Mouse (Mus musculus): ENCODE data around the gene Capn7.

Gene Capn7

DNA sequence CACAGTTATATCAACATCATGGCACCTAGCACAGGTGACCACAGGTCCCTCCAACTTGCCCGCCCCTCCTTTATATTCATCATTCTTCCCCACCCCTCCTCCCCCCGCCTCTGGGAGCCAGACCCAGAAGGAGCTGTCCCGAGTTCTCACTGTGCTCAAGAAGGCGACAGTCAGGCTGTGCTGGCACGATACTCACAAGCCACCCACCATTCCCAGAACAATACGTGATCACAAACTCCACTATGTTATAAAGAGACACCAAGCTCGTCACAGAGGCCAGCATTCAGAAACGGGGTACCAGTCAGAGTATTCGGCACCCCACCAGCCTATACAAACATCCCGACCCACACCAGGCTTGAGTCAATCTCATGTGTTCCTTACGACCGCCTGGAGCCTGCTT is 60.9 kb downstream of the Capn7 start:
- no peak for DNase-seq

DNA sequence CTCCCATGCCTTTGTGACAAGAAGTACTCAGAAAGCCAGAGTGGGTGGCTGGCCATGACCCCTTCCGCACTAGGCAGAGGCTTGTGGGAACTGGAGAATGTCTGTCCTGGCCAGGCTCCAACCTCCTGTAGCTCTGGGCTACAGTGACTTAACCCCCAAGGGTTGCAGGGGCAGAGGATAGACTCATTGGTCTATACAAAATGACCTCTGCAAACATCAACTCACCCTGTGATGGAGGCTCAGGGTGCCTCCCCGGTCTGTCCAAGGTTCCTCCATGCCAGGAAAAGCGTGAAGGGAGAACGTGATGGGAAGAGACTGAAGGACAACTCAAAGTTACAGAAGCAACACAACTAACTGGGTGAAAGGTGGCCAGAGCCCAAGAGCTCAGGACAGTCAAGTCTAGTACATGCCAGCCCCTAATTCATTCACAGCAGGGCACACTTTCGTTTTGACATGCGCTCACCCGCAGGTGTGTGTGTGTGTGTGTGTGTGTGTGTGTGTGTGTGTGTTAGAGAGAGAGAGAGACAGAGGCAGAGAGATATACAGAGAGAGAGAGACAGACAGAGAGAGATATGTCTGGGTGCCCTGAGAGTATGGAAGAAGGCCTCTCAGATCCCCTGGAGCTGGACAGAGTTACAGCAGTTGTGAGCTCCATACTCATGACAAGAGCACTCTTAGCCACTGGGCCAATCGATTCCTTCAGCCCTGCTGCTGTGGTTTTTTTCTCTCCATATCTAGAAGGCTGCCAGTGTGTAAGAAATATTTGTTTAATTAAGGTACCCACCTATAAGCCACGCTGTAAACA is 61.6 kb downstream of the Capn7 start:
- DNase-seq: no peak

DNA sequence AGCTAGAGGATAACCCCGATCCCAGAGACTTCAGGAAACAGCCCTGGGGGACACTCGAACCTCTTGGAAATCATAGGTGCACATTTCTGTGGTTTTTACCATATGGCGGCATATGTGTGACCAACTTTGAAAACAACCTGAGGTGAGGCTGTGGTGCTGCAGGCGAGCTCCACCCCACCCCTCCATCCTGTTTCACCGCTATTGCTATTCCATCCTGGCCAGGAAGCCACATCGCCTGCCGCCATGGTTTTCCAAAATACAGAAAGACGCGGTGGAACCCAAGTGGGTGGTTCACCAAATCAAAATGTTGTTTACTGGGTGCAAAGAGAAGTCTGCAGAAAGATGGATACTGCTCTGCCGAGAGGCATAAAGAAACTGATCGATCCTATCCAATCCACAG is 62.4 kb downstream of the Capn7 start:
- no peak for DNase-seq

DNA sequence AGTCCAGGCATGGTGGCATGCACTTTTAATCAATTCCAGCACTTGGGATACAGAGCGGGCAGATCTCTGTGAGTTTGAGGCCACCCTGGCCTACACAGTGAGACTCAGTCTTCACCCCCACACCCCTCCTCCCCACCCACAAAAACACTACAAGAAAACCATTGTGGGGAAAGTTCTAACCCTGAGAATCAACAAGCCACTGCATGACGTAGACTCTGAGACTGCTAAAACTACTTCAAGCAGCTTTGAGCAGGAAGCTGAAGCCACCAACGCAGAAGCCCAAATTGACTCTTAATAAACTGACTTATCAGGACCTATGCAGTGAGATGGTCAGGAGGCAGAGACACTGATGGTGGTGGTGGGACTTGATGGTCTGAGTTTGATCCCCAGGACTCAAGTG is 62.8 kb downstream of the Capn7 start:
- DNase-seq: peak in 1 of 2 experiments; percentile 42

DNA sequence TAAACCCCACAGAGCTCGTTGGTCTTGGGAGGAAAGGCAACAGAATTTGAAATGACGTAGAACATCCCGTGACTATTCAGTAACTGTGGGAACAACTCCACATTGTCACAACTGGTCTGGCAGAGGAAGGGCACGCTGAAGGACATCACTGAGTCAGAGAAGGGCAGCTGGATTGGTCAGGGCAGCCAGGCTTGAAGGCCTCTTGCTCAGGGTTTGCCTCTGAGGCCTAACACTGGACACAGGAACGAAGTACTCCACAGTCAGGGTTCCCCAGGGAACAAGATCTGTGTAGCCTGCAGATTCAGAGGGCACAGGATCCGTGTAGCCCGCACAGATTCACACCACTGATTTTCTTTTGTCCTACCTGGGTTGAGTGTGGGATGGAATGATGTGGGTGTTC is 63.8 kb downstream of the Capn7 start:
- no peak for DNase-seq

DNA sequence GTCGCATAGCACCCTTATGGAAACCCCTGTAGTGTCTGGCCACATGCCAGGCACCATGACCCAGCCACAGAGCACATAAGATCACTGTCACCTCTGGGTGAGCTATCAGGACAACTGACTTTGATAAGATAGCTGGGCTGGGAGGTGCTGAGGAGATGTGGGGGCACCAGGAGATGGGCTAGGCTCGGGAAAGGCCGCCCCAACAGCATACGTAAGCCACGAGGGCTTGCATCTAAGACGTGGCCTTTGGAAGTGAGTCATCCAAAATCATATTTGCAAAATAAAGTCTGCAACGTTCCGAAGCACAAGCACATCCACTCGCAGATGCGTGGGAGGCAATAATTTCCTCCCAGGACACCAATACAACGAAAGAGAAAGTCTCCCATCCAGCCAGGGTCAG is 64.5 kb downstream of the Capn7 start:
- no peak for DNase-seq

DNA sequence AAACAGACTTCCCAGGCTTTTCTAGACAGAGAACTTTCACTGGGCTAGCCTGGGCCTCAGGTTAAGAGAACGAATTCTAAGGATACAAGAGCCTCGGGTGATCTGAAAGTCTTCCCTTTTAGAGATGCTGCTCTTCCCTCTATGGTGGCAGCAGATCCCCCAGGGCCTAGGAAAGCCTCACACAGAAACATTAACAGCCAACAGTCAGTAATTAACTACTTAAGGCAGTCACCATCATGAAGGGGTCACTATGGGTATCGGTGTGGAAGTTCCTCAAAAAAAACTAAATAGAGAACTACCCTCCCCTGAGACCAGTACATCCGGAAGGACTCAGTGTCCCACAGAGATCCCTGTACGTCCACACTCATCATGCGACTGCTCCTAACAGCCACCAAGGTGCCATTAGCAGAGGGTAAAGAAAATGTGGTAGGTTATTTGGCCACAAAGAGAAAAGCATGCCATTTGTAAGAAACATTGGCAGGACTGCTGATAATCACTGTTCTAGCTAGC is 65.5 kb downstream of the Capn7 start:
- DNase-seq: no peak

DNA sequence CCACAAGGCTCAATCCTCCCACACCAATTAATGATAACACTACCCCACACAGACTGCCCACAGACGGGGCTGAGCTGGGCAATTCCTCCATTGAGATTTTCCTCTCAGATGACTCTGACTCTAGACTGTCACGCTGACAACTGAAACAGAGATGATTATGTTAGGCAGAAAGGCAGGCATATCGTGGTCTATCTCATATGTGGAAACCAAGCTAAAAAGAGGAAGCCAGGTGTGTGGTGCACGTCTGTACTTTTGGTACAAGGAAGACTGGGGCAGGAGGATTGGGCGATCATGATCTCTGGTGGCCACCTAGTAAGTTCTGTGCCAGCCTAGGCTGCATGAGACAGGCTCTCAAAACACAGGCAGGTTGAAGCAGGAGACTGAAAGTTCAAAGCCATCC is 66.3 kb downstream of the Capn7 start:
- no peak for DNase-seq

DNA sequence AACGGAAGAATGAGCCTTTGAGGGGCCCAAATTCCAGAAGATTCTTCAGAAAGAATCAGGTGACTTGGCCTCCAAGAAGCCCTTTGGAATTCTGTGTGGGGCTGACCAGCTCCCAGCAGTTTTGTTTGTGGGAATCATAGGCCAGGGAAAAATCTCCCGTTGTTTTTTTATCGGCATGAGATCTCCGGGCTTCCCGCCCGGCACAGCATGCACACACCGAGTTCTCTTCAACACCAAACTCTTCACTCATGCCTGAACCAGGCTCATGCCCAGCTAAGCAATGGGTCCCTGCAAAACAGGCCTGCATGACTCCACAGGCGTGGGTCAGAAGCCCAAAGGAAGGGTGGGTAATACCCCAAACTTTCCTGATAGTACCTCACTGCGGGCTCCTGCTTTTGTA is 67.1 kb downstream of the Capn7 start:
- no peak for DNase-seq

DNA sequence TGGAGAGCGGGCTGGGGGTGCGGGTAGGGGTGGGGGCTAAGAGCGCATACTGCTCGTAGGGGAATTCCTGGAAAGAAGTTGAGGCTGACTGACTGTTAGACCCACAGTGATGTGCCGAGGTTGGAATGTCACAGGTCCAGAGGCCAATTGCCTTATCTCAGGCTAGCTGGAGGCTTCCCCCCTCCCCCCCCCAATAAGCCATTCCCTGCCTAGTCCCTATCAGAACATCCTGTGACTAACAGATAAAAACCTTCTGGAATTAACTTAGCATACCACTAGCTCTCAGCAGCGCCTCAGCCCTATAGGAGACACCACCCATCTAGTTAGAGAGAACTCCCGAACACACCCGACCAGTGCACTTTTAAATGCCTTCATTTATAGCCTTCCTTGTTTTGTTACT is 67.6 kb downstream of the Capn7 start:
- no peak for DNase-seq

DNA sequence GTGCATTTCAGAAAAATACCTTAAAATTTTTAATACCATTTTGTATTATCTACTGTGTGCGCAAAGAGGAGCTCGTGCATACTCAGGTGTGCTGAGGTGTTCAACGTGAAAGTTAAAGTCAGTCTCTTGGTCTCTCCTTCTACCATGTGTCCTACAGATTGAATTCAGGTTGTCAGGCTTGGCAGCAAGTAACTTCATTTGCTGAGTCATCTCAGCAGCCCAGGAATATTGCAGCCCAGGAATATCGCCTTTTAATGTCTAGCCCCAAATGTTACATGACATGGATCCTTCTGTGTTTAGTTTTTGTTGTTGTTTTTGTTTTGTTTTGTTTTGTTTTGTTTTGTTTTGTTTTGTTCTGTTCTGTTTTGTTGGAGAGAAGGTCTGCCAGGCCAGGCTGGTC is 68.2 kb downstream of the Capn7 start:
- DNase-seq: no peak

DNA sequence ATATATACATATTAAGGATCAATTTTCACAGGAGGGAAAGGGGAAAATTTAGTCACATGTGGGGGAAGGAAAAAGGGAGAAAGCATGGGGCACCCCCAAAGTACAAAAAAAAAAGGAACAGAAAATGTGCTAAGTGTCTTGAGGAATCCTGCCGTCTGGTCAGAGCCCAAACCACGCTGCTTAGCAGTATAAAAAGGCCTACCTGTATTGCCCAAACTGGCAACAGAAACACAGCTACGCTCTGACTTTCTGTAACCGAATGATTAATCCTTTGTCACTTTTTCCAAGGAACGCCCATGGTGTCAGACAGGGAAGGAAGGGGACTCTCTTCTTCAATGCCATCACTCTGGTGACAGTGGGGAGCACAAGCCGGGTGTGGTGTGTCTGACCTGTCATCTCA is 69.2 kb downstream of the Capn7 start:
- DNase-seq: no peak

DNA sequence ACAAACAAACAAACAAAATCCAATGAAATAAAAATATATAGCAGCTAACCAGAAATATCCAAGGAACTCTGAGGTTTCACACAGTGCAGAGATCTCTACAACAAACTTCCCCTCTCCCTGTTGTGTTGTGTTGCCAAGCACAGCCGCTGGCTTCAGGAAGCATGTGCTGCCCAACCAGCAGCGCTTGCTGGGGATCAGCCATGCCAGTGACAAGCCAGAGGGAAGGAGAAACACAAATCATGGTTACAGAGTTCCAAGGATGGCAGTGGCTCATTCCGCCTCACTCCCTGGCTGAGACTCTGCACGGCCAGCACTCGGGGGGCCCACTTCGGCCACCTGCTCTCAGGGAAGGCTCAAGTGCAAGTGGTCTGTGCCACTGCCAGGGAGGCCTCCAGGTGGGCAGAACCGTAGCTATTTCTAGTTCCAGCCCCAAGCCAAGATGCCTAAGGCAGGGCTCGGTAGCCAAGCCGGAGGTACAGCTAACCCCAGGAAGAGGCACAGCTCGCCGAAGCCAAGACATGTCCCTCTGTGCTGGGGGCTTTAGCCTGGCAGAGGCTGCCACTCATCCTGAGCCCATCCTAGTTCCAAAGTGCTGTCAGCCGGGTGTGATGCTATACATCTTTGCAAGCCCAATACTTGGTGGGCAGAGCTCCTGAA is 69.8 kb downstream of the Capn7 start:
- DNase-seq: no peak

DNA sequence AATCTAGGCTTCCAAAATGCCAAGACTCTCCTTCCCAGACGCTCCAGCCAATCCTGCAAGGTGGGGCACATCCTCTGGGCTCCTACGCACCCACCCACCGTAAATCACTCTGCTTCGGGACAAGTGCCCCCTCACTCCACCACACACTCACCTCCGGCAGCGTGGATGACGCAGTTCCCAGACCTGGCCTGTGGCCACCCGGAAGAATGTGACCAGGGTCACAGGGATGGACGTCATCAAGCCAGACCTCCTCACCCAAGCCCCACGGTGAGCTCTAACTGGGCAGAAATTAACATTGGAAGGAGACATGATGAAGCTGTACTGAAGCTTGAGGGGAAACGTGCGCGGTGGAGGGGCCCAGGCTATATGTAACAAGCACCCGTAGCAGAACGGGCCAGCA is 70.8 kb downstream of the Capn7 start:
- no peak for DNase-seq

DNA sequence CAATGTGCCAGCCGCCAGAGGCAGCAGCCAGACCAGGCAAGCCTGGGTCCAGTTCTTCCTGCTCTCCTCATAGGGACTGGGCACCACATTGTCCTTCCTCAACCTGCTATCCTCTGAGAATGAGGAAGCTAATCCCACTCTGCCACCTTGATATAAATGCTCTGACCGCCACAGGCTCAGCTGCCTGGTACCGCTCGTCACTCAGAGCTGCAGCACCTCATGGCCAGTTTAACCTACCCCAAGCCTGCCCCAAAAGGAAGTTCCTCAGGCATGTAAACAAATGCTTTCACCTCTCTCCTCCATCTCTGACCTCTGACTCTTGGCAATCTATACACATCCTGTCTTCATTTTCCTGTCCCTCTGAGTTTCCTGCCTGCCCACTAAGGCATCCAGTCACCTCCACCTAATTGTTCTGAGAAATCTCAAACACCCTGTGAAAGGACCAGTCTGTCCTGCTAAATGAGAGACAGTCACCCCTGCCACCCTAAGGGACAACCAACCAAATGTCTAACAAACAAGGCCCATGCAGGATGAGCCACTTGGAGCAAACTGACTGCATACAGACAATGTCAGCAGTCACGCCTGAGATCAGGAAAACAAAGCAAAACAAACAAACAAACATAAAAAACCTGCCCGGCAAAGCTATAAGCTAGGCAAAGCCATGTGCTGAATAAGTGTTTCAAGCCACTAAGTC is 71.6 kb downstream of the Capn7 start:
- DNase-seq: no peak

DNA sequence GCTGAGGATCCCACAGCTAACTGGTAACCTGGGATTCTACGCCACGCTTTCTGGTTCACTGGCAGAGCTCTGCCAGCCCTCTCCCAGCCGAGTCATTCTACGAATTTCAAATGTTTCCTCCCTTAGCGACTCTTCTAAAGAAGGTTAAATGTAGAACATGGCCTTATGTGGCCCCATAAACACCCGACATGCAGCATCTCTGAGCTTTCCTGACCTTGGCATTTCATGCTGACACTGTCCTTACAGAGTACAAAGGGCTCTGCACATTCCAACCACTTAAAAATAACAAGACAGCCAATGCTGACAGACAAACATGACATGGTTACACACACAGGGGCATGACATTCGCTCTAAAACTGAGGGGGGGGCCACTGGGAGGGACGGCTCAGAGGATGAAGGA is 72.2 kb downstream of the Capn7 start:
- no peak for DNase-seq

DNA sequence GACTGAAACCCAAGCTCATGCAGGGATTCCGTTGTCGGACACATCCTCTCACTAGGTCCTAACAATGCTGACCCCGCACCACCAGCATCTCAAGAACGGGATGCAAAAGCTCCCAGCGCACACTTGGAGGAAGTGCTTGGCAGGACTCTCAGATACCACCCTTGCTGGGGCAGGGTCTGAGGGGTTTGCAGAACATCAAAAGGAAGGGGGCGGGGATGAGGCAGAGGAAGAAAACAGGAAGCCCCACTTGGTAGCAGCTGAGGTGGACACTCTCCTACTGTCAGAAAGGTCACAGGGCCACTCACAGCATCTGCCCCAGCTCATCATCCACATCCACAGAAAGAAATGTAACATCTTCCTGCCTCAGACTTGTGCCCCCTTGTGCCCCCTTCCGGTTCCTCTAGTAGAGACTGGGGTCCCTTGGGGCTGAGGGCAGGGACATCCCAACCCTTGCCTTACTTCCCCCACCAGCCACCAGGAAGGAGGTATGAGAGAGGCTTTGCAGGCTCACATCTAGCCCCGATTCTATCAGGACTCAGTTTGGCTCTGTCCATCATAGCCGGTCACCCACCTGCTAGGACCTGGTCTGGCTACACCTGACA is 73.8 kb downstream of the Capn7 start:
- no peak for DNase-seq

DNA sequence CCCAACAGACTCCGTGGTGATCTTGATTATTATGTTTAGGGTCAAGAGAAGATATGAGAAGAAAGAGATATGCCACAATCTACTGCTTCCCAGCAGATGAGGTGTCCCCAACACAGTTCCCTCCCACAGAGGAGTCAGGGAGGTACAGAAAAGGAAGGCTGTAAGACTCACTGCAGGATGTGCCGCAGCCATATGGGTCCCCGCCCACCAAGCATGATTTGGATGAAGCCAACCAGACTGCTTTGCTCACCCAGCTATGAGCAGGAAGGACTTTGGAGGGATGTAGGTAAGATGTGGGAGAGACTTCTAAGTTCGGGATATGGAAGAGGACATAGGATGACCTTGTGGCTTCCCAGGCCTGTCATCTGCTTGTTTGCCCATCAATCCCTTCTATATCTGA is 74.3 kb downstream of the Capn7 start:
- no peak for DNase-seq

DNA sequence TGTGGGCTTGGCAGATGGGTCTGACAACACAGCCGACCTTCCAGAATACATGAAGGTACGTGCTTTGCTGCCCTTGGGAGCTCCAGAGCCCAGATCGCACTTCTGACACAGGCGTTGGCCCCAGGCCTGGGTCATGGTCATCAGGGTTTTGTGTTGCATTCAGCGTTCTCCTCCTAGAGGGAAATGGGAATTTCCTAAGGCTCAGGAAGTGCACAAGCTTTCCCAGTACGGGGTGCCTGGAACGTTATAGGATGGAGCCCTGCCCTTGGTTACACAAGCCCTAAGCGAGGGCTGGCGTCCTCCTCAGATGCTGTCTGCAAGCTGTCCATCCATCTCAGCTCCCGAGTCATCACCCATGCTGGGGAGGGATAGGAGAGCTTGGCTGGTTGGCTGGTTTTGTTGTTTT is 76.2 kb downstream of the Capn7 start:
- DNase-seq: no peak

DNA sequence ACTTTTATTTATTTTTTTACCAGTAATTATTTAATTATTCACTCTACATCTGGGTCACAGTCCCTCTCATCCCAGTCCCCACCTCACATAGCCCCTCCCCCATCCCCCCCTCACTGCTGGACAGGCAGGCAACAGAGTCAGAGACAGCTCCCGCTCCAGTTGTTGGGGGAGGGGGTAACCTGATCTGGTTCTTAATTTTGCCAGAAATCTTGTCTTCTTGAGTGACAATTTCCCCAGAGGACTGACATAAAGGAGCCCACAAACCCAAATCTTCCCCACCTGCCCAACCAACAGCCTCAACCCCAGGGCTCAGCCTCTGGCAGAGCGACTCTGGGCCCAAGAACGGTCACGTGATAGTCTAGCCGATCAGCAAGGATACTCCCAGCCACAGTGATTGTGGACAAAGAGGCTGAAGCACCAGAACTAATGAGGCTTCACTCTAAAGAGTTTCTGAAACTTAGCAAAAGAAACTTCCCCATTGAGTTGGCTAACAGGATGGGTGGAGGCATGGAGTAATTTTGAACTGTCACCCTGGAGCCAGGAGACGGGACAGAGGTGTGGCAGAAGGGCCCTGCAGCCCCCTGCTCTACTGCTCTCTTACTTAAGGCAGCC is 77.1 kb downstream of the Capn7 start:
- DNase-seq: no peak

DNA sequence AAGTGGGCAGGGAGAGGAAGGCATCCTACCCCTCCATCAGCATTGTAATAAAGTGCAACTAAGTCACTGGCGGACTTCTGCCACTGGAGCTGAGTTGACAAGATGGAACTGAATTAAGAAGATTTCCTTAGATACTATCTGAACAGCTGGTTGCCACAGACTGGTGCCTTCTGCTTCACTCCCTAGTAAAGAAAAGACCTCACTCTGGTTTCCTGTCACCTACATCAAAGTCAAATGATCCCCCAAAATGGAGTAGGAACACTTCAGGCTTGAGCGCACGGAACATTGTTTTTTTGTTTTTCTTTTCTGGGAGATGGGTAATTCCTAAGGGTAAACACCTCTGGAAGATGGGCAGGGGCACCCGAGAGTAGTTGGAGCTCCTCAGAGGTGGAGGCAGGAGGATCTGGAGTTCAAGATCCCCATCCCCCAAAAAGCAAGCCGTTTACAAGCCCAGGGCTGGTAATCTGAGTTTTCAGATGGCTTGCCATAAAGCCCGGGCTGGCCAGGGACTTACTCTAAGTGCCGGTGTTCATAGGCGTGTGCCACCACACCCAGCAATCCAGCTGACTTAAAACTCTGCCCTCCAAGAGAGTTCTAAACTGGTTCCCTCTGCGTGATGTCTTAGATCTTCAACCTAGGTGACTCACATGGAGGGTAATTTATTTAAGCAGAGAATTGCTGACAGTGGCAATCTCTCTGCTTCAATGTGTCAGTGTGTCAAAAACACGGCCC is 78.0 kb downstream of the Capn7 start:
- DNase-seq: no peak

DNA sequence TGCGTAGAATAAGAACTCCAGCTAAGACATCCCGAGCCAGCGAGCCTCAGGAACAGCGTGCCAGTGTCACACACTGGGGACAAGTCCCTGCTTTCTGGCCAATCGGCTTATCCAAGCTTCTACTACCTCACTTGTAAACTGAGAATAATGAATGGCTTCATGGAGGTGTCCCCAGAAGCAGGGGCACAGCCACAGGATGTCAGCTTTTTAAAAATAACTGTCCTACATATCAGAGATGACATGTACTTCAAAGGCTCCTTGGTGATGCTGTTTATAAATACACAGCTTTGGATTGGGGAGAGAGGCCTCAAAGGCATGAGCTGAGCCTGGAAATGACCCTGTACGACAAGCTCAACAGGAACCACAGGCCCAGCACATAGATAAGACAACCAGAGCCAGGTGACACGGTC is 78.5 kb downstream of the Capn7 start:
- DNase-seq: no peak

Measured in thymus, adult 18-20 months (tissue).